Mouse (Mus musculus) induced T-regulatory cell, adult 2 months (primary cell): Measurements from ENCODE around the gene Gm20388.

Experiments
- DNase-seq: peaks from one replicate; pipeline ENCODE4 v3.0.0-alpha.2; 2012; ENCODE audit warnings: low read depth

Gm20388 gene

DNA sequence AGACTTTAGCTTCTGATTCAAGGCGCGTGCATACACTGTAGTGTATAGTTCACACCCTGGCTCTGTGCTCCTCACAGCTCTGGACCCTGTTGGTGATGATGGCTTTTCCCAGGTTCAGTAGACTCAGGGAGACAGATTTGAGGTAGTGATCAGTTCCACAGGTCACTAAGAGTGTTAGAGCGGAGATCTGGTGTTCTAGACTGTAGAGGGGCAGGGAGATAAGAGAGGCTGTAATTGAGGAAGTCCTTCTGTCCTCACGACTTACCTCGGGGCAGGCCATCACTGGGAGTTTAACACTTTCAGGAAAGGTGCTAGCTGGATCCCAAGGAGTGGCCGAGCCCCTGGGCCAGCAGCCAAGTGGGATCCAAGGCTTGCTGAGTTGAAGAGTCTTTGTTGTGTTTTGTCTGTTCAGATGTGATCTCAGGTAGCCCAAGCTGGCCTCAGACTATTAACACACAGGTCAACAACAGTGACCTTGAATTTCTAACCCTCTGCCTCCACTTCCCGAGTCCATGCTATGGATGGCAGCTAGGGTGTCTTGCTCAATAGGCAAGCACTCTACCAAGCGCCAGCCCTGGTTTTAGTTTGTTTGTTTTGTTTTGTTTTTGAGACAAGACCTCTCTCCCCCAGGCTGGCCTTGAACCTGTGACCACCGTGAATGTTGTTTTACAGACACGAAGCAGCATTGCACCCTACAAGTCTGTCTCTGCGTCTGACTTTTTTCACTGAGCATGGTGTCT, 564.0 kb downstream of the Gm20388 start:
- no peak for DNase-seq

DNA sequence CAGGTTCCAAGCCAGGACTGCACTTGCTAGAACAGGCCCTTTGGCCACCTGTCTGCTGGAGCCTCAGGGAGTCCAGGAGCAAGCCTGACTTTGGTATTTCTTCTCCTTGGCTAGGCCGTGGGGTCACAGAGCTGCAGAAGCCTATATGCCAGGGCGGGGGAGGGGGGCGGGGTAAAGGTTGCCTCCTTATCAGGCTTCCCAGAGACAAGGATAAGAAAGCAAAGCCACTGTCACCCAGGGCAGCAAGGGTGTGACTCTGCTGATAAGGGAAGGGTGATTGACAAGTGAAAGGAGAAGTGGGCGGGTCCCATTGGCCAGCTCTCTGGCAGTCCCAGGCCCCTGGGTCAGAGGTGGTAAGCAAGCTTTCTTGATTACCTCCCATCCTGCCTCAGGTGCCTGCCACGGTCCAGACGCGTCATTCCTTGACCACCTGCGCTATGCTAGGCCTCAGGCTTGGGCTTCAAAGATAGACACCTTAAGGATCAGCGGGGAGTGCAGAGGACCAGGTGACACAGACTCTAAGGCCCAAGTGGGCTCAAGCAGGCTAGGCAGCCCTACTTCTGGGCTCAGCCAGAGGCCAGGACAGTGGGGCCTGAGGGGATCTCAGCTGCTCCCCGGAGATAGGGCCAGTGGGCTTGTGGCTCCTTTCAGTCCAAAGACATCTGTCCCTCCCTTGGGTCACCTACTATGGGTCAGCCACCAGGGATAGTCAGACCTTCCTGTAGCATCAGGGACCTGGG, 565.0 kb downstream of the Gm20388 start:
- DNase-seq, result no peak

DNA sequence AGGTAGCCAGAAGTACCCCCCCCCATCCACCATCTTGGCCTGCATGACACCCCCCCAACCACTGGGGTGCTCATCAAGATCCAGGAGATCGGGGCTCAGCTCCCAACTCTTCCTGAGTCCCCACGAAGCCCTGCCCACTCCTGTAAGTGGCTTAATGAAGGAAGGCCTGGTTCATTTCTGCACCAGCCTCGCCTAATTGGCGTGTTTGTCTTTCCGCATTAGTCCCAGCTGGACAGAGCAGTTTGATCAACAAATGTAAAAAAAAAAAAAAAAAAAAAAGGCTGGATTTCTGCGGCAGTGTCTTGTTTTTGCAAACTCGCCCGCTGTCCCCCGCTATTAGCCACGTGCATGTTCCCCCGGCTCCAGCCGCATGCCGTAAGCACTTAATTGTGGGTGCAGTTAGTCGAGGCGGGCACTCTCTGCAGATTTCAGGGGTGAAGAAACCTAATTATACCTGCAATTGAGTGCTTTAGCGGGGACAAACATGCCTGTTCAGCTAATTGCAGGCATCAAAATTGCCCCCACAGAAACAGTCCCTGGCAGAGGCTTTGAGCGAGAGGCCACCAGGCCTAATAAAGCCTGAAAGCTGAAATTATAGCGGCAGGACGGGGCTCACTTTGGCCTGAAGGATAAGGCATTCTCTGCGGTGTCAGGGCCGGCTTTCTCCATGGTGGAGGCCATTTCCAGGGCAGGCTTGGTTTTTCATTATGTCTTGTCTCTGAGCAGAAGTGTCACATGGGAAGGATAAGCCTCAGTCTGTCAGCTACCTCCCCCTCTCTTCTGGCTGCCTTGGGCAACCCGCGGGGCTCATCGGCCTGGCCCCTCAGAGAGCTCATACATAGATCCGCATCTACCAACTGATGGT, 566.3 kb downstream of the Gm20388 start:
- no peak for DNase-seq

DNA sequence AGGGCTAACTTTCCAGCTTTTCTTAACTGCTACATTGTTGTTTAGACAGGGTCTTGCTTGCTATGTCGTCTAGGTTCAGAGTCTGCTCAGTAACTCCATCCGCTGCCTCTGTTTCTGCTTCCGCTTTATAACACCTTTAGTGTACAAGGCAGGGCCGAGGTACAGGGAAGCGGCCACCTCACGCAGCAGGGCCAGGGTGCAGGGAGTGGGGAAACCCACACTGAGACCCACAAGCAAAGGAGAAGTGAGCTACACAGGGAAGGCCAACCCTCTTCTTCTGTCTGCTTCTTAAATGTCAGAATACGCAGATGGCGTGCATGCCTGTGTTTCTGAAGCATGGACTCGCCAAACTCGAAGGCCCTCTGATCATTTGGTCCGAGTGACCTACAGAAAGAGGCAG, 568.1 kb downstream of the Gm20388 start:
- no peak for DNase-seq

DNA sequence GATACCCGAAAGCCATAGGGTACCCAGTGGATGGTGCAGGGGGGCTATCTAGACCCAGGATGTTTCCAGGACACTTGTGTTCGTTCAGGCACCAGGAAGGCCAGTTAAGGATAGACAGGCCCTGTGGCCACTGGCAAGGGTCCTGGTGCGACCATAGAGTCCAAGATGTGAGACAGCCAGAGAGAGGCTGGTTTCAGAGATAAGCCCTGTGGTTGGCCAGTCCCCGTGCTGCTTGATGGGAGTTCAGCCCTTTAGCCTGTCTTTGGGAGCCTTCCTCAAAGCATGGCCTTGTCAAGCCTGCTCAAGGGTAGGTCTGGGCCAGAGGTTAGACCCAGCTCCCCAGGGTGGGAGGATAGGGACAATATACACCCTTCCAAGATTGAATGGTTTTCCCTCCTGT, 569.0 kb downstream of the Gm20388 start:
- no peak for DNase-seq

DNA sequence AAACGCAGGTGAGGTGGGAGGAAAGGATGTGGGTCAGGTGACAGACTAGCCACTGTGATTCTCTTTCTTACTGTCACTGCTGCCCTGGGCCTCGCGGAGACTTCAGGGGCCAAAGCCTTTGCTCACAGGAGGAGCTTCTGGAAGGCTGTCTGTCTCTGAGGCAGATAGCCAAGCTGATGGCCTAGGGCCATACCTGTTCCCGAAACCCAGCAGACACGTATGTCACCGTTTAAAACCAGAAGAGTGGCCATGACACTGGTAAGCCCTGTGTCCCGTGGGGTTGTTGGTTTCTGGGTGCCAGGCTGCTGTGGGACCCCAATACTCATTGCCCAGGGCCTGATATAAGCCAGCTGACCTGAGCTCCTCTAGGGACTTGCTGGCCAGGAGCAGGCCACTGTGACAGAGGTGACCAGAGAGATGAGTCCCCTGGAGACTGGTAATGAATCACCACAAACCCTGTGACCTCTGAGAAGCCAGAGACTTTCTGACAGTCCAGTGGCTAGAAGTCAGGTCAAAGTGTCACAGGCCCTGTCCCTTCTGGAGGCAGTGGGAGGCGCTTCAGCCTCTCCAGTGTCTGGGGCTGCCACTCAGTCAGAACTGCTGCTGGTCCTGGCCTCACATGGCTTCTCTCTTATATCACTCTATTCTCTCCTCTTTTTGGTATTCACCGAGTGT, 571.5 kb downstream of the Gm20388 start:
- no peak for DNase-seq

DNA sequence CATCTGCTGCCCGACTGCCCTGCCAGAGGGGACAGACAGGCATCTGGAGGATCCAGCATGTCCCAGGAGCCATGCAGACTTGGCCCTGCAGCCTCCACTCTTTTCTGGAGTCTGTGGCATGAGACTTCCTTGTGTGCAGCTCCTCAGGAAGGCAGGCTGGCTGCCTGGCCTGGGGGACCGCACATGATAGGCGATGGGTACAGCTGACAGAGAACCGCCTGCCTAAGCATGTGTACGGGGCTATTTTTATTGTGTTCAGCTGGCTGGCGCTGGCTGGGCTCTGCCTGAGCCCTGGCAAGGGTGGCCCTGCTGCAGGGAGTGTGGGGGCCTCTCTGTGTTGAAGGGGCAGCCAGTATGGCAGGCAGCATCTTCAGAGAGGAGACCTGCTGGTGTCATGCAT, 573.8 kb downstream of the Gm20388 start:
- DNase-seq, result no peak

DNA sequence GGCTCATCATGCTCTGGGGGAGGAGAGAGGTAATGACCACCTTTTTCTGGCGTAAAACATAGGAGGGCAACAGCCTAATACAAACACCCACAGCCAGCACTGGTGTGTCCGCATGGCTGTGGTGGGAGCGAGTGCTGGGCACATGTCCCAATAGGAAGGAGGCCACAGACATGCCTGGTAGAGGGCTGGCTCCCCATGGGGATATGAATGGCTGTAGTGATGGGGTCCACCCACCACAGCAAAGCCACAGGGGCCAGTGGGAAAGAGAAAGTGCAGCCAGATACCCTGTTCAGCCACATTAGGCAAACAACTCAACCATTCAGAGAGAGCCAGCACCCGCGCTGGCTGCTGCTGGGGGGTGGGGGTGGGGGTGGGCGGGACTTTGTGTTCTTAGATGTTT, 574.5 kb downstream of the Gm20388 start:
- DNase-seq, result no peak

DNA sequence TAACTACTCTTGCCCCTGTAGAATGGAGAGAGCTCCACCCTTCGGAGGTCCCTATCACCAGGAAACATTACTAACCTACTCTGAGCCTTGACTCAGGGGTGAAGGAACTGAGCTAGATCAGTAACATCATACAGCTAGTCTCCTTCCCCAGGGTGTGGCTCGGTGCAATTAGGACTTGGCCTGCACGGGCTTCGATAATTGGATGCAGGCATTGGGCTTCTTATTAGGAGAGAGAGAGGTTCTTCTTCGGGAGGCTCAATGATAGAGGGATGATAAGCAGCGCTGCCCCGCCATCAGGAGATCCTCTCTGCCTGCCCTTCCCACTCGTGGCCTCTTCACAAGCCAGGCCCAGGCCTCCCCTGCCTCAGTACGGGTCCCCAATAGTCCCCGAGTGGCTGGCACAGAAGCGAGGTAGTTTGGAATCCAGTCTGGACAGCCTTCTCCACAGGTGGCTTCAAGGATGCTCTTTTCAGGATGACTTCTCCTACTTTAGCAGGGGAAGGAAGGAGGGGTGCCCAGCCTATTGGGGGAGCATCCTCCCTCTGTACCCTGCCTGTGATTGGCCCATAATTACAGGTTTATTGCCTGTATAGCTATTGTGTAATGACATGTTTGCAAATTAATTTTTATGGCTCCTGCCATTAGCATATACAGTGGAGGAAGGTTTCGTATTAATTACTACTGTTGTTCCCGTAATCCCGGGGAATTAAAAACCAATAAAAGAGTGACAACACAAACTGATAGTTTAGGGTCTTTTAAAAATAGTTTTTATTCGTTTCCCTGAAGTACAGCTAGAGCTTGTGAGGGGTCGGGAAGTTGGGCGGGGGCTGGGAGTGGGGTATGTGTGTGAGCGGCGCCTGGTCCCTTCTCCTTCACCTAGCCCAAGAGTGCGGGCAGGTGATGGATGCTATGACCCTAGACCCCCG, 575.2 kb downstream of the Gm20388 start:
- DNase-seq, result peak; percentile 32

DNA sequence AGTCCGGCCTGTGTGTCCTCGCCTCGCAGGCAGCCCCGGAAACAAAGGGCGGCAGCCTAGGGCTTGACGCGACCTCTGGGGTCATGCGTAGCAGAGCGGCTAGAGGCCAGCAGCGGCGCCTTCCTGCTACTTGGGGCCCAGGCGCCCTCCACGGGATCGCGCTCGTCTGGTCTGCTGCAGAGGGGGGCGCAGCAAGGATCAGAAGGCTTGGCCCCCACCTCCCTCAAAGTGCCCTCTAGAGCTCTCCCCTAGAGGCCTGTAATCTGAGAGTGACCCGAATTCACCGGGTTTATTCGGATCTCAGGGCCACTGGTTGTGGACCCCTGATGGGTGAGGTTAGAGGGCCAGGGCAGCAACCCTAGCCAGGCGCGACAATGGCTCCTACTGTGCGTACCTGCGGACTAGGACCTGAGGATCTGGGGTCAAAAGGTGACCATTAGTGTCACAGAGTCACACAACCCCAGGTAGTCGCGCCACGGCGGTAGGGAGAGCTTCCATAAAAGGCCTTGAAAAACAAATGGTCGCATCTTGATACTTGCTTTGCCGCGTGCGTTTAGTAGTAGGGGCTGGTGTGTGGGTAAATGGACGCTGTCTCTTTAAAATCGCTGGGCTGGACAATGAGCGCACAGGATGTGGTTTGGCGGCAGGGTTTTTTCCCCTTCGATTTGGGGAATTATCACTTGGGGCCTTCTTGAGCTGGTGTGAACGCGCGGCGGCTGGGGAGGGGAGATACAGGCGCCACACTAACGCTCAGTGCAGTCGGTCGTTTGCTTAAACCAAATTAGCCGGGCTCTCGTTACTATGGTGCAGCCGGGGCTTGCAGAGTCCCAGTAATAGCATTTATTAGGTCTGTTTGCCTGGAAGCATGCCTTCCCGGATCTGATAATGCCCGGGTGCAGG, 576.1 kb downstream of the Gm20388 start:
- DNase-seq, result peak; percentile 89

DNA sequence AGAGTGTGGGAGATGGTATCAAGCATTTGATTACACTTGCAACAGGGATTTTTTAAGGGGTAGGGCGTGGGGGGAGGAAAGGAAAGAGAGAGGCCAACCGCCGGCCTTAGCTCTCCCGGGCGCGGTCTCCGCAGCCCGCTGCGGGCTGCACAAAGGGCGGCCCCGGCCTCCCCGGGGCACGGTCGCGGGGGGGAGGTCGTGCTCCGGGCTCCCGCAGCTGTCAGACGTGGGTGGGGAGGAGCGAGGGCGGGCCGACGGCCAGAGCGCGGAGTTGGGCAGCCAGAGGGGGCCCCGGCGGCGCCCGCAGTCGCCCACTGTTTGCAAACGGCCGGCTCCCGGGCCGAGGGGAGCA, 576.7 kb downstream of the Gm20388 start:
- no peak for DNase-seq

DNA sequence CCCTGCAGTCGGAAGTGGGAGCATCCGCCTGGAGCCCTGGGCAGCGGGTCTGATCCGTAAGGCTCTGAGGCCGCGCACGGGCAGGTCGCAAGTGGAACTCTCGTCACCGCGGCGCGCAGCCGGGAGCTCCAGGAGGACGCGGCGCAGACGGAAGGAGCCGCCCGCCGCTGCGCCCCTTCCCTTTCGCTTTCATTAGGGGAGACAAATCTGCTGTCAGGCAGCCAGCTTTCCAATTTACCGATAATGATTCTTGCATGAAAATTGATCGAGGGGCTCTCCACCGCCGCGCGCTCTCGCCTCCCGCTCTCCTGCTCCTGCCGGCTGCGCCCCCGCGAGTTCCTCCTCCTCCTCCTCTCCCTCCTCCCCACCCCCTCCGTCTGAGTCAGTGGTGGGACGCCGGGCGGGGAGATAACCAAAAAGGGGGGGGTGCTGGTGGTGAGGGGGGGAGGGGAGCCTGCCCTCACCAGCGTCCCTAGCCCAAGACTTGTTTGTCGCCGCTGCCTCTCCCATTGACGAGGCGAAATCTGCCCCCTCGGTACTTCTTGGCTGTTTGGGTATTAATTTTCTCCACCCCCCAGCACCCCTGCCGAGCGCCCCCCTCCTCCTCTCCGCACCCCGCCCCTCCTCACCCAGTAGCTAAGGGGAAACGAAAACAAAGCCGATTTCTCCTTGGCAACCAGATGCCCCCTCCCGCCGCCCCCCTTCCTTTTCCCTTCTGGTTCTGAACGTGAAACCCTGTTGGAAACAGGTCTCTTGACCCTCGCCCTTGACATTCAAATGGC, 577.3 kb downstream of the Gm20388 start:
- peak; percentile 84 for DNase-seq

DNA sequence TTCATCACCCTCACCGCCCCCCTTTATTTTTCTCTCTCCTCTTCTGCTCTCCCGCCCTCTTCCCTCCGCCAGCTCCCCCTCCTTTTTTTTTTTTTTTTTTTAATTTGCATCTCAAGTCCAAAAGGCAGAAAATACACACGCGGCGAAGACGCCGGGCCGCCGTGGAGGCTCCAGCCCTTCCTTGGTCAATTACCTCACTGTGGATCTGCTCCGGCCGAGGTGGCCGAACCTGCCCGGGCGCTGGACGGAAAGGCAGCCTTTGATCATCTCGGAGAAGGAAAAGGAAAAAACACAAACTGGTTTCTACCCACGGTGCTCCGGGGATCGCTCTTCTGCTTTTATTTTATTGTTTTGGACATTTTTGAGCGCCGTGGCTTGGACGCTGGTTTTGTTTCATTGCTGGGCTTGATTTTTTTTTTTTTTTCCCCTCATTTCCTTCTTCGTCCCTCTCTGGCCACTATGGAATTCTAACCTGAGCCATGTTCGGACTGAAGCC, 578.0 kb downstream of the Gm20388 start:
- no peak for DNase-seq

DNA sequence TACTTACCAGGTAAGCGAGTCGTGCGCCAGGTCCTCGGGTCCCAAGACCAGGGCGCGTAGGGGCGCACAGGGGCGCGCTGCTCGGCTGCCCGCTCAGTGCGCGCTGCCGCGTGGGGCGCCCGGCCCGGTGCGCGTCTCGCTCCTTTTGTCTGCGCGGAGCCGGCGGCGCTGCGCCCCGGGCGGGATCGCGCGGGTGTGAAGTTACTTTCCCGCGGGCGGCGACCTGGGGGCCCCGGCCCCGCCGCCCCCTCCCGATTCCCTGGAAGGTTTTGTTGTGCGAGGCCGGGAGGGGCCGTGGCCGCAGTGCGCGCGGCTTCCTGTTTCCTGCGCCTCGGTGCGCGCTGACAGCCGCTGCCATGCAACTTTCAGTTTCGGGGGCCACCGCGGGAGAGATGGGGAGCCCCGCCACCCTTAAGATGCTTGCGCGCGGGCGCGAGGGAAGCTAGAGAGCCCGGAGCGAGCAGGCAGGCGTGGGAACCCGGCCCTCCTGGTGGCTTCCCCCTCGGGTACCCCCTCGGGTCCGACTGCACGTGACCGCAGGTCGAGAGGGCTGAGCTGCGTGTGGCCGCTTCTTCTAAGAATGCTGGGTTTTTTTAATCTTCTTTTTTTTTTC, 578.6 kb downstream of the Gm20388 start:
- DNase-seq, result peak; percentile 93

DNA sequence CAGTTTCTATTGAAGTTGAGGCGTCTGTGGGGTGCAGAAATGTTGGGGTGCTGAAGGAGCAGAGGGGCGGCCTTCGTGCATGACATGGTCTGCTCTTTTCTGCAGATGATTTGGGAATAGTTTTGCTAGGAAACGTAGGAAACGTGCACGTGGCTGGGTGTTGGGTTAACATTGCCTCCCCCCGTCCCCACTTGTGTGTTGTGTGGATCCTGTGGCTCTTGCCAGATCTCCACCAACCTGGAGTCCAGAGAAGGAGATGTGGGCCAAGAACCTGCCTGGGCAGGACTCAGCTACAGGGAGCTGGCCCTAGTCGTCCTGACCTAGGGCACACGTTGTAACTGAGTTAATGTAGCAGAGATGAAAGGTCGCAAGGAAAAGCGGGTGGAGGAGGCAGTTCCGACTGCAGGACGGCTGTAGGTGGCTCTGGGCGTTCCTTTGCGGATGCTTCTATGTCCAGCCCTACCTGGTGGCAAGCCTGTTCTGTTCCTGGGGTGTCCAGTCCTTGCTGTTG, 579.2 kb downstream of the Gm20388 start:
- no peak for DNase-seq

DNA sequence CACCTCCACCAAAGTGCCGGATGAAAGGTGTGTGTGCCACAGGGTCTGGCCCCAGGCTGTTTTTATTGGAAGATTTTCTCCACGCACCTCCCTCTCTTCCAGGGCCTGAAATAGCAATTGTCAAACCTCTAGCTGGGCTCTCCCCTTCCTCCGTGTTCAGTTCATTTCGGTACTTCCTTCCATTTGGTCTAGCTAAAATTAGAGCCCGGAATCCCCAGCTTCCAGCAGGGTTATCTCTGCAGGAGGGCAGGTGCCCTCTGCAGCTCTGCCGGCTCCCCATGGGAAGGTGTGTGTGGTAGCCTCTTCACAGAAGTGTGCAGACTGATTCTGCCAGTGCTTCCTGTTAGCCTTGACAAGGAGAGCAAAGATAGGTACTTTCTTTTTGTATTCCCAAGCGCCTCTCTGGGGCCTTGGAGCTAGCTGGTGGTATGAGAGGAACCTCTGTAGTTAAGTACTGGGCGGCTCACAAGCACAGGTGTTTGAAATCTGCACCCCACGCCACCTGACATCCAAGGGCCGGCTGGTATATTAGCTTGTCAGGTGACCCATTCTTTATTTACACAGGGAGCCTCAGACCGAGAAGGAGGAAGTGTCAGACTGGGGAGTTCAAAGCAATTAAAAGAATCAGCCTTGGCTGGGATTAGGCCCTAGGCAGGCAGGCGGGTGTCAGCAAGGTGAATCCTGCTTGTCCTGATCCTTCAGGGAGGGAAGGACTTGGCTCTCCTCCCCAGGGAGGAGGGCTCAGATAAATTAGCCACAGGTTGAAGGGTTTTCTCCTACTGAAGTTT, 579.9 kb downstream of the Gm20388 start:
- peak; percentile 61 for DNase-seq

DNA sequence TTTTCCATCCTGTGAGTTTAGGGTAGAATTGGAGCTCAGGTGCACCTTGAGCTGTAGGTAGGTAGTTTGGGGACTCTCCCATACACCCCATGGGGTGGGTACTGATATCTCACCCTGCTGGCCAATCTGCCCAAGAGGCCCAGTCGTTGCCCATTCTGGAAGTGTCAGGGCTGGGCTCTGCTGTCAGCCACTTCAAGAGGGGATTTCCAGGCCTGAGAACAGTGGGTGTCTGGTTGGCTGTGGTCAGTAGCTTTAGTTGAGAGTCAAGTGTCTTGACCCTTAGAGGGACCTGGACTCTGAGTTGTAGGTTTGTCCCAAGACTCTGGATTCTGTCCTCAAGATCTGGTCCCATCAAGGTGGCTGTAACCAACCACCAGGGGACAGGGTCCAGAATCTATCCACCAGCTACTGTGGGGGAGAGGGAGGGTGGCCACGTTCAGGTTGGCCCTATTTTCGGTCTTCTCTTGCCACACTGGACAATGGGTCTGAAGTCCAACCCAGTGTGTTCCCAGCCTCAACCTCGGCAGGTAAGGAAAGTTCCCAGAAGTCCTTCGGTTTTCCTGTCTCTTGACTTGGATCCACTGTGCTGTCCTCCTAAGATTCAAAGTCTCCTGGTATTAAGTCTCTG, 580.6 kb downstream of the Gm20388 start:
- DNase-seq, result peak; percentile 28
